Mouse (Mus musculus) neural tube, embryonic 11.5 days (tissue): ENCODE data around the gene Zfp970. TPM values are rescaled to one million over a fixed set of nuclear protein-coding genes. Genes with fewer than 3 reads are reported as not detected.
"Not testable (repeated sequence)": the region's sequence is repeated elsewhere in the genome, so short reads cannot be mapped to it uniquely, and the experiment has no call there.

Experiments used
- ATAC-seq: fragments of 200-750 bp; cut with Nextera tagmentation; 2 replicates; pipeline ENCODE4 v1.8.0; 2017; ENCODE audit warnings: moderate number of reproducible peaks, mild to moderate bottlenecking, moderate TSS enrichment, moderate library complexity; ENCODE audit not compliant: insufficient read depth, low FRiP score, low TSS enrichment
- DNase-seq: peaks from one replicate; pipeline ENCODE4 v3.0.0-alpha.2; 2015; ENCODE audit warnings: low spot score
- H3K27ac ChIP-seq: fragments of 300-500 bp; sonication (generic); 2 replicates; pipeline ENCODE4 v1.5.1; 2014; ENCODE audit warnings: low read depth, mild to moderate bottlenecking, low read length
- H3K27me3 ChIP-seq: fragments of 300-500 bp; sonication (generic); 2 replicates; pipeline ENCODE4 v1.6.1; 2014; ENCODE audit warnings: mild to moderate bottlenecking, low read length, mixed read lengths; ENCODE audit not compliant: control insufficient read depth, insufficient read depth
- H3K36me3 ChIP-seq: fragments of 300-500 bp; sonication (generic); 2 replicates; pipeline ENCODE4 v1.6.1; 2014; ENCODE audit warnings: mild to moderate bottlenecking, low read length, moderate library complexity, mixed read lengths; ENCODE audit not compliant: control insufficient read depth, insufficient read depth
- H3K4me1 ChIP-seq: fragments of 300-500 bp; sonication (generic); 2 replicates; pipeline ENCODE4 v1.6.1; 2014; ENCODE audit warnings: low read length, mixed read lengths; ENCODE audit not compliant: control insufficient read depth, insufficient read depth
- H3K4me2 ChIP-seq: fragments of 300-500 bp; sonication (generic); 2 replicates; pipeline ENCODE4 v1.6.1; 2014; ENCODE audit warnings: low read depth, mild to moderate bottlenecking, moderate library complexity
- H3K4me3 ChIP-seq: fragments of 300-500 bp; sonication (generic); 2 replicates; pipeline ENCODE4 v1.5.1; 2014; ENCODE audit warnings: low read depth, low read length
- H3K9ac ChIP-seq: fragments of 300-500 bp; sonication (generic); 2 replicates; pipeline ENCODE4 v1.6.1; 2014; ENCODE audit warnings: mild to moderate bottlenecking, low read length
- H3K9me3 ChIP-seq: fragments of 300-500 bp; sonication (generic); 2 replicates; pipeline ENCODE4 v1.6.1; 2016; ENCODE audit warnings: low read length; ENCODE audit not compliant: control insufficient read depth
- WGBS: fragments of 180-500 bp; shearing (Covaris S2); extraction: QIAGEN DNeasy Blood & Tissue Kit; methylation state at CpG from one replicate; pipeline ENCODE4 v1.1.7; 2014; 5-methylcytosine and 5-hydroxymethylcytosine counted together
- polyA plus RNA-seq: library from polyadenylated mRNA; unstranded; fragments of >200 nt; fragmentation: Nextera tagmentation; extraction: Ambion mirVana; gene quantifications from 2 replicates; pipeline ENCODE4 v1.2.1, GENCODE M21; 2014

The Zfp970 gene
- polyA plus RNA-seq, 1 experiment from 2014 or later, result 10.0 TPM

GRCm38 (mm10) chr2:177511972-177512371, 47.4 kb downstream of the Zfp970 start:
- H3K4me2 ChIP-seq, DNase-seq, H3K27me3 ChIP-seq, H3K36me3 ChIP-seq, H3K9ac ChIP-seq, H3K27ac ChIP-seq, H3K9me3 ChIP-seq, H3K4me1 ChIP-seq, H3K4me3 ChIP-seq, ATAC-seq: not testable (repeated sequence)
- WGBS, result 75% methylated on average over 3 of the region's 3 CpGs

GRCm38 (mm10) chr2:177513991-177514479, 49.5 kb downstream of the Zfp970 start:
- H3K27me3 ChIP-seq, DNase-seq, H3K9me3 ChIP-seq, H3K4me1 ChIP-seq, H3K4me3 ChIP-seq, H3K36me3 ChIP-seq, H3K9ac ChIP-seq, ATAC-seq, H3K27ac ChIP-seq, H3K4me2 ChIP-seq: not testable (repeated sequence)
- WGBS, result 78% methylated on average over 4 of the region's 4 CpGs

- H3K36me3 ChIP-seq, H3K4me3 ChIP-seq, H3K4me2 ChIP-seq, H3K9ac ChIP-seq, H3K27ac ChIP-seq, H3K4me1 ChIP-seq, H3K27me3 ChIP-seq, ATAC-seq, DNase-seq, H3K9me3 ChIP-seq: not testable (repeated sequence)
- WGBS, result 84% methylated on average over 9 of the region's 9 CpGs
Measured at GRCm38 (mm10) chr2:177517746-177518145, 53.2 kb downstream of the Zfp970 start.

DNA sequence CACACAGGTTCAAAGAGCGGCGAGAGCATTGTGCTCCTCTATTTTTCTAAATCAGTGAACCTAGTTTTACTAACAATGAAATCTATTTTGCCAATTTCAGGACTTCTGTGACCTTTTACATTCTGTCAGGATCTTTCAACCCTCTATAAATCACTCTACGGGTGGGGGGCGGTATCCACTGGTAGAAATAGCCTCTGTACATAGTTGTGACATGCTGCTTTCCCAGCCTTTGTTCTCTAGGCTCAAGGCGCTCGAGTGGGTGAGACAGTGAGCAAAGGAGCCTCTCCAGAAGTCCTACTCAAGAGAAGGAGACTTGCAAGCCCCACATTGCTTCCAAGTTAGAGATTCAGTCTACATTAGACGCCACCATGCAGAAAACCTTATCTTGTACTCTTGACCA, 53.8 kb downstream of the Zfp970 start:
- ATAC-seq, H3K36me3 ChIP-seq, H3K27me3 ChIP-seq, H3K4me2 ChIP-seq, H3K4me1 ChIP-seq, H3K9ac ChIP-seq, H3K4me3 ChIP-seq, H3K9me3 ChIP-seq, H3K27ac ChIP-seq, DNase-seq: not testable (repeated sequence)
- WGBS, result 88% methylated on average over 7 of the region's 7 CpGs

DNA sequence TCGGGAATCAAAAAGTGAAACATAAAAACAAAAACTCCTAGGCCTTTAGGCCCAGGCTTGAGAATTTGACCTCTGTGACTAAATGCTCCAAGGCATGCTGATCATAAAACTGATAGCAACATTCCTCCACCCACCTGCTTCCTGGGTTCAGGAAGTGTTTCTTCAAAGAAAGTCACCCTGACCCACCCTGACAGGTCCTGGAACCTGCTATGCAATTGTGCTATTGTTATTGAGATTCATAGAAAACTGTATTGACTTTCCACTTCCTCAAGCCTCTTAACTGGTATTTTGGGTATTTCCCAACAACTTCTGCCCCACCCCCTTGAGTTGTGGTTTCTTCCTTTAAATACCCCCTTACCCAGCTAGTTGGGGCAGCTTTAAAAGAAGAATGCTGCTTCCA, 54.4 kb downstream of the Zfp970 start:
- H3K27me3 ChIP-seq, DNase-seq, H3K4me2 ChIP-seq, H3K27ac ChIP-seq, H3K9ac ChIP-seq, H3K9me3 ChIP-seq, ATAC-seq, H3K4me1 ChIP-seq, H3K36me3 ChIP-seq, H3K4me3 ChIP-seq: not testable (repeated sequence)
- 88% methylated on average over 1 of the region's 1 CpGs for WGBS

DNA sequence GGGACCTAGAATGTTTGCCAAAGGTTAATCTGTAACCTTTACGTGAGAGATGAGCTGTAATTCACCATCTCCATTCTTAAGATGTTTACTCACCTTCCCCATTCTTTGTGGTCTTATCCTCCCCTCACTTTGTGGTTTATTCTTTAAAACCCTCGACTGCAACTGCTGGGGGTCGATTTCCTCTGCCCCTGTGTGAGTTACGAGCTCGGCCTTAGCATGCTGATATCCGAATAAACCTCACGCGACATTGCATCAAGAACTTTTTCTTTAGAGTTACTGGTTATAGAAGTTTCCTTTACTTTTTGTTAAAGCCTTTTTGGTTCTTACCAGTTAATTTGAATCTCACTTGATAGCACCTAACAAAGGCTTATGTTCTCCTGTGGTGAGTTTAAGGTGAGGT, 55.5 kb downstream of the Zfp970 start:
- DNase-seq, result no peak
- 80% methylated on average over 8 of the region's 8 CpGs for WGBS
- ATAC-seq, result no peak

DNA sequence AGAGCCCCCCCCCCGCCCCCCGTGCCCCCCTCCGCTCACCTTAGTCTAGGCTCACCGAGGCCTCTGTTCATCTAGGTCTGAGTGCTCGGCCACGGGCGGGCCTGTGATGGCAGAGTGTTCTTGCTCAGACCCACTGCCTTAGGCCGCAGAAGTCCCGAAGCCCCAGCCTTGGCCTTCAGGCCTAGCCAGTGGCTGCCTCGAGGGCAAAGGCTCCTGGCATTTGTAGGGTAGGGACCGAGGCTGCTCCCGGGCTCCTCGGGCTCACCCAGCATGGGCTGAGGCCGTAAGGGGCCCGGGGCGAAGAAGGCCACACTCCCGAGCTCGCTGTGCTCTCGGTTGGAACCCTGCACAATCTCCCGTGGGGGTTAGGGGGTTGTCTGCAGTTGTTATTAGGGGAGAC, 58.5 kb downstream of the Zfp970 start:
- Histone ChIP-seq H3K9ac (no peak overlapping the region), H3K4me2 (no peak overlapping the region), H3K27ac (no peak overlapping the region), H3K9me3 (no peaks in the 10 kb centered on the region), H3K36me3 (no peaks in the 10 kb centered on the region), H3K27me3 (no peaks in the 10 kb centered on the region), H3K4me1 (no peaks in the 10 kb centered on the region), H3K4me3 (no peak overlapping the region)
- WGBS, result 96% methylated on average over 20 of the region's 20 CpGs
- DNase-seq, result no peak
- ATAC-seq, result no peak

More for the DNA sequence above, 55.5 kb downstream of the Zfp970 start:
- H3K27ac ChIP-seq, result no peak overlapping the region
- H3K36me3 ChIP-seq, result no peaks in the 10 kb centered on the region
- no peaks in the 10 kb centered on the region for H3K27me3 ChIP-seq
- no peaks in the 10 kb centered on the region for H3K9me3 ChIP-seq
- H3K4me1 ChIP-seq, result no peaks in the 10 kb centered on the region
- no peak overlapping the region for H3K4me2 ChIP-seq
- H3K9ac ChIP-seq, result no peak overlapping the region
- no peak overlapping the region for H3K4me3 ChIP-seq

- not testable (repeated sequence) for H3K4me1 ChIP-seq, H3K4me2 ChIP-seq, H3K36me3 ChIP-seq, H3K27ac ChIP-seq, ATAC-seq, DNase-seq, H3K9me3 ChIP-seq, H3K27me3 ChIP-seq, H3K9ac ChIP-seq, H3K4me3 ChIP-seq
- 92% methylated on average over 6 of the region's 6 CpGs for WGBS
Measured at GRCm38 (mm10) chr2:177523674-177524073, 59.1 kb downstream of the Zfp970 start.

- H3K4me2 ChIP-seq, H3K4me3 ChIP-seq, H3K9me3 ChIP-seq, H3K9ac ChIP-seq, DNase-seq, H3K27me3 ChIP-seq, H3K36me3 ChIP-seq, H3K4me1 ChIP-seq, ATAC-seq, H3K27ac ChIP-seq: not testable (repeated sequence)
- 91% methylated on average over 16 of the region's 16 CpGs for WGBS
Measured at GRCm38 (mm10) chr2:177524171-177524570, 59.6 kb downstream of the Zfp970 start.
